Mouse (Mus musculus) hindbrain, embryonic 16.5 days (tissue): Measurements from ENCODE around the gene Apc2. TPM values are rescaled to one million over a fixed set of nuclear protein-coding genes. Genes with fewer than 3 reads are reported as not detected.
A peak's percentile ranks its signal among the peaks of the same experiment; 100 is the strongest.

Experiments used
- ATAC-seq: fragments of 200-750 bp; cut with Nextera tagmentation; 2 replicates; pipeline ENCODE4 v1.8.0; 2017; ENCODE audit warnings: moderate TSS enrichment, moderate library complexity
- H3K27ac ChIP-seq: fragments of 300-500 bp; sonication (generic); 2 replicates; pipeline ENCODE4 v1.5.1; 2014; ENCODE audit warnings: low read depth, mild to moderate bottlenecking, control low read depth, low read length, moderate library complexity
- H3K27me3 ChIP-seq: fragments of 300-500 bp; sonication (generic); replicated peaks from 2 replicates; pipeline ENCODE4 v1.6.1; 2014; ENCODE audit warnings: low read length; ENCODE audit not compliant: control insufficient read depth, insufficient read depth
- H3K36me3 ChIP-seq: fragments of 300-500 bp; sonication (generic); 2 replicates; pipeline ENCODE4 v1.6.1; 2014; ENCODE audit warnings: mild to moderate bottlenecking, low read length, moderate library complexity, mixed read lengths; ENCODE audit not compliant: control insufficient read depth, insufficient read depth
- H3K4me1 ChIP-seq: fragments of 300-500 bp; sonication (generic); 2 replicates; pipeline ENCODE4 v1.6.1; 2014; ENCODE audit warnings: low read depth, low read length; ENCODE audit not compliant: control insufficient read depth, insufficient read depth
- H3K4me2 ChIP-seq: fragments of 300-500 bp; sonication (generic); 2 replicates; pipeline ENCODE4 v1.6.1; 2014; ENCODE audit warnings: mild to moderate bottlenecking, low read length, control low read depth, moderate library complexity
- H3K4me3 ChIP-seq: fragments of 300-500 bp; sonication (generic); 2 replicates; pipeline ENCODE4 v1.5.1; 2014; ENCODE audit warnings: mild to moderate bottlenecking, low read length, control low read depth, moderate library complexity
- H3K9ac ChIP-seq: fragments of 300-500 bp; sonication (generic); 2 replicates; pipeline ENCODE4 v1.6.1; 2014; ENCODE audit warnings: low read depth, mild to moderate bottlenecking, control low read depth, low read length, moderate library complexity
- H3K9me3 ChIP-seq: fragments of 300-500 bp; sonication (generic); 2 replicates; pipeline ENCODE4 v1.6.1; 2014; ENCODE audit warnings: mild to moderate bottlenecking, low read length, moderate library complexity; ENCODE audit not compliant: control insufficient read depth
- WGBS: fragments of 180-500 bp; shearing (Covaris S2); extraction: QIAGEN DNeasy Blood & Tissue Kit; methylation state at CpG from one replicate; pipeline ENCODE4 v1.1.7; 2014; 5-methylcytosine and 5-hydroxymethylcytosine counted together
- polyA plus RNA-seq: library from polyadenylated mRNA; unstranded; fragments of >200 nt; fragmentation: Nextera tagmentation; extraction: Ambion mirVana; gene quantifications from 2 replicates; pipeline ENCODE4 v1.2.1, GENCODE M21; 2015

Gene Apc2
- polyA plus RNA-seq, 1 experiment from 2014 or later = 139 TPM

DNA sequence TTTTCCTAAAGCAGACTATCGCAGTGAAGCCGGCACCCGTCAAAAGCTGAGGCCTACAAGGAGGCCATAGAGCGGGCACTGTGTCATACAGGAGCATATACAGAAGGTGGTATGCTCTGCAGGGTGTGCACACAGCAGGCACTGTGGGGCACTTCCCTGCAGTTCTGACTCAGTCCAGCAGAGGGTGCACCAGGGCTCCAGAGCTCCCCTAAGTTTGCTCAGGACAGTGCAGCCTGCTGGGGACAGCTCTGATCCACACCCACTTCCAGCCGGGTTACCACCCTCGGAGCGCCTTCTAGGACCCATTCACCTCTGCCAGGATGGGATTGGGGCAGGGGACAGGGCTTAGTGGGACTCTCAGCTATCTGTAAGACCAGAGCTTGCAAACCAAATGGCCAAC, 54.5 kb downstream of the Apc2 start:
- H3K9ac ChIP-seq = no peak overlapping the region
- 0 out of 2 replicates have a peak, but pooled peaks have one; percentile 65 for ATAC-seq
- no peaks in the 10 kb centered on the region for H3K36me3 ChIP-seq
- H3K27ac ChIP-seq = no peak overlapping the region
- H3K4me3 ChIP-seq = no peak overlapping the region
- H3K27me3 ChIP-seq = peaks cover 60% of the 10 kb centered on the region
- WGBS = 2% methylated on average over 7 of the region's 7 CpGs
- no peaks in the 10 kb centered on the region for H3K9me3 ChIP-seq
- no peaks in the 10 kb centered on the region; the same call in 1 of the 2 replicates for H3K4me1 ChIP-seq
- H3K4me2 ChIP-seq = no peak overlapping the region

DNA sequence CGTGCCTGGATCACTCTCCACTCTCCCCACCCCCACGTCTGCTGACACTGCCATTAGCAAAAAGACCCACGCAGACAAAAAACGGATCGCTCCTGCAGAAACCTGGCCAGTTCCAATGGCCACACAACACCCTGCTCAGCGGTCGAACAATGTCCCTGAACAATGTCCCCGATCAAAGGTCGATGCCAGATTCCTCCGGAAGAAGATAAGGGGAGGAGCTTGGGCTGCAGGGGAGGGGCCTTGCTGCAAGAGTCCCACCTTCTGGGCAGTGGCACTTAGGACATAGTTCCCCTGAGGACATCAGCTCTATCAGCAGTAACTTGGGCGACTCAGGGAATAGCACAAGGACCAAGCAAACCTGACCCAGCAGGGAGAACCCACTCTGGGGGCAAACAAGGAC, 56.1 kb downstream of the Apc2 start:
- Histone ChIP-seq H3K9ac (no peak overlapping the region), H3K27ac (no peak overlapping the region), H3K9me3 (no peaks in the 10 kb centered on the region), H3K36me3 (no peaks in the 10 kb centered on the region), H3K4me2 (no peak overlapping the region), H3K4me1 (peaks cover 13% of the 10 kb centered on the region), H3K27me3 (peaks cover 64% of the 10 kb centered on the region), H3K4me3 (no peak overlapping the region)
- WGBS = 15% methylated on average over 11 of the region's 11 CpGs
- ATAC-seq = no peak

DNA sequence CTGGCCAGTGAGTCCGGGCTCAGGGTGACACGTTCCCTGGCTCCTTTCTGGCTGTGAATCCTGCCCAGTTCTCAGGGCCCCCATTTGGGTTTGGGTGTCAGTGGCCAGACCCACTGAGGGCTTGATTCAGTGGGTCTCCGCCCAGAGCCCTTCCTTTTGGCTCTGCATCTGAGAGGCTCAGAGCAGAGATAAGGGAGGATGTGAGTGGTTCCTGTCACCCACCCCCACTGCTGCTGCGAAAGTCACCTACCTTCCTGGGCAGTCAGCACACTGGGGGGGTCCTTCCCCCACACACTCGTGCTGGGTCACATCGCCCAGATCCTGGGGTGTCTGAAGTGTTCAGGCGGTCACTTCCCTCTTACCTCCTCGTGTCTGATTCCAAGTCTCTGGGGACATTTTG, 57.0 kb downstream of the Apc2 start:
- Histone ChIP-seq H3K4me1 (peaks cover 15% of the 10 kb centered on the region), H3K4me2 (no peak overlapping the region), H3K4me3 (no peak overlapping the region), H3K9ac (no peak overlapping the region), H3K27me3 (peaks cover 65% of the 10 kb centered on the region), H3K36me3 (no peaks in the 10 kb centered on the region), H3K27ac (no peak overlapping the region), H3K9me3 (no peaks in the 10 kb centered on the region)
- ATAC-seq = no peak
- 60% methylated on average over 8 of the region's 8 CpGs for WGBS

DNA sequence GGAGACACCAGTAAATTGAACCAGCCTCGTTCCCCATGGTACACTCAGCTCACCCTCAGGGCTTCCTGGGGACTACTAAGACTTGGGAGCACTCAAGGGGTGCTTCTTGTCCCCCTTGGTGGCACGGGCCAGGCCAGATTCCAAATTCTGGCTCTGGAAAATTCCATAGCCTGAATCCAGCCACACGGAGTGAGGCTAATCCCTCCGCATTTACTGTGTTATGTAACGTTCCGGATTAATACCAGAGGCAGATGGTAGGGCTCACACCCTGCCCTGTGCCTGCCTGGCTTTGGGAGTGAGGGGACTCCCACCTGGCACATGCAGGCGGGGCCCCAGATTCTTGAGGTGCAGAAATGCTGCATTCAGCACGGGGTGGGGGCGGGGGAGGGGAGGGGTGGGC, 59.7 kb downstream of the Apc2 start:
- no peak overlapping the region for H3K9ac ChIP-seq
- no peak overlapping the region for H3K27ac ChIP-seq
- no peak overlapping the region; the same call in 1 of the 2 replicates for H3K4me2 ChIP-seq
- peaks cover 20% of the 10 kb centered on the region for H3K4me1 ChIP-seq
- no peaks in the 10 kb centered on the region for H3K9me3 ChIP-seq
- WGBS = 4% methylated on average over 9 of the region's 9 CpGs
- no peaks in the 10 kb centered on the region for H3K36me3 ChIP-seq
- H3K4me3 ChIP-seq = no peak overlapping the region
- H3K27me3 ChIP-seq = peaks cover 66% of the 10 kb centered on the region
- ATAC-seq = no peak

DNA sequence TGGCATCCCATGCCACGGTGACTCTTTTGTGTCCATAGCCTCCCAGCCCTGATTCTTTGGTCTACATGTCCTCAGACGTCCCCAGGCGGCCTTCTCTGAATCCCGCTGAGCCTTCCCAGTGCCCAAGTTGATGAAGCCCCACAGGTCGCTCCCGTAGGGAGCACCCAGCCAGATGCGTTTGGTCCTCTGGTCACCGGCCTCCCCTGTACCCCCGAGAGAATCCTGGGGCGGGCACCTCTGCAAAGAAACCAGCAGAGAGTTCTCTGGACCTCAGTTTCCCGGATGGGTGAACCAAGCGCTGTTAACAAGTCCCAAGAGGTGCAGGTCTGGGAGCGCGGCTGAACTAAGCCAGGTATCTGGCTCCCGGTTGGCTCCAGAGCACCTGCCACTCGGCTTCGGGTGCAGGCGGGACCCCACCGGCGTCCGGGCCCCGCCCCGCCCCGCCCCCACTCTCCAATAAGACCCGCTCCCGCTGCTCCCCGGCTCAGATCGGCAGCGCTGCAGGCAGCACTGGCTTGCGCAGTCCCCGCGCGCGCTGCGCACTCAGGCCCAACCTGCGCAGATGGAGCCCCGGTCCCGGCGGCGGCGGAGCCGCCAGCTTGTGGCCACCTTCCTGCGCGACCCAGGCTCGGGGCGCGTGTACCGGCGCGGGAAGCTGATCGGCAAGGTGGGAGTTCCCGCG, 60.4 kb downstream of the Apc2 start, which contains the start of gene Plk5:
TSS of gene Plk5 (plus strand) at position 459 of the 682 bp plus-strand sequence.
- ATAC-seq = peak; percentile 46; the same call in 1 of the 2 replicates

DNA sequence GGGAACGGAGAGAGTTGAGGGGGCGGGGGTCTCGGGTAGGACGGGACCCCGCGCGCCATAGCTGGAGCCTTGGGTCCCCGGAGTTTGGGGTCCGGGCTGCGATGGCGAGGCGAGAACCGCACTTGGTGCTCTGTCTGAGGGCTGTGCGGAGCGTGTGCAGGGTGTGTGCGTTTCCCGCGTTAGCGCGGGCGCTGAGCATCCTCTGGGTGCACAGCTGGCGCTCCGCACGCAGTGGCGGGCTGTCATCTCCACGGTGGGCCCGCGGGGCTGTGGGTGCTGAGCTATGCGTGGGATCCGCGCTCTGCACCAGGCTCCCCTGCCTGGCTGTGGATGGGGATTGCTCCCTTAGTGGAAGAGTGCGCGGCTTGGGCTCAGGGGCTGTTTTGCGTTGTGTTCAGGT, 61.0 kb downstream of the Apc2 start:
- Histone ChIP-seq H3K9me3 (no peaks in the 10 kb centered on the region), H3K4me3 (peak overlapping the region; percentile 45), H3K4me1 (peaks cover 20% of the 10 kb centered on the region), H3K9ac (peak overlapping the region; percentile 54), H3K4me2 (peak overlapping the region; percentile 84), H3K27me3 (peaks cover 68% of the 10 kb centered on the region), H3K36me3 (no peaks in the 10 kb centered on the region), H3K27ac (no peak overlapping the region)
- 2% methylated on average over 34 of the region's 34 CpGs for WGBS
- ATAC-seq = peak; percentile 51

More for the DNA sequence above, 60.4 kb downstream of the Apc2 start, which contains the start of gene Plk5:
- under 1% methylated on average over 48 of the region's 53 CpGs for WGBS
- Histone ChIP-seq H3K27ac (no peak within 1 kb of the TSS), H3K27me3 (peaks cover 68% of the 10 kb centered on the region), H3K36me3 (no peaks in the 10 kb centered on the region), H3K9me3 (no peaks in the 10 kb centered on the region), H3K9ac (peak within 1 kb of the TSS; percentile 54), H3K4me1 (peaks cover 20% of the 10 kb centered on the region), H3K4me3 (peak within 1 kb of the TSS; percentile 45), H3K4me2 (peak within 1 kb of the TSS; percentile 84)

DNA sequence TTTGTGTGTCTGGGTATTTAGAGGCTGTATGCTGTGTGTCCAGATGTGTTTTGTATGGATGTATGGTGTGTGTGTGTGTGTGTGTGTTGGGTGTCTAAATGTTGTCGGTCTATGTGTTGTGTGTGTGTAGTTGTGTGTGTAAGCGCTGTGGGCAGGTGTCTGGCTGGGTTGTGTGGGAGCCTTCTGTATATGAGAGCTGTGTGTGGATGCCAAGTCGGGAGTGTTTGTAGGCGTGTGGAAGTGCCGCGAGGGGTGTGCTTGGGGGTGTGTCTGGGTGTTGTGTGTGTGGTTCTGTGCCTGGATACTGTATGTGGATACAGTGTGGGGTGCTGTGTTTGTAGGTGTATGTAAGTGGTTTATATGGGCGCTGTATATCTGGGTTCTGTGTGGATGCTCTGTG, 61.6 kb downstream of the Apc2 start:
- peak; percentile 29 for ATAC-seq
- H3K4me2 ChIP-seq = peak overlapping the region; percentile 70
- peaks cover 20% of the 10 kb centered on the region for H3K4me1 ChIP-seq
- H3K9me3 ChIP-seq = no peaks in the 10 kb centered on the region
- no peak overlapping the region for H3K27ac ChIP-seq
- H3K9ac ChIP-seq = no peak overlapping the region; the same call in 1 of the 2 replicates
- peaks cover 65% of the 10 kb centered on the region for H3K27me3 ChIP-seq
- H3K36me3 ChIP-seq = no peaks in the 10 kb centered on the region
- WGBS = 35% methylated on average over 7 of the region's 7 CpGs
- peak overlapping the region; percentile 41 for H3K4me3 ChIP-seq

DNA sequence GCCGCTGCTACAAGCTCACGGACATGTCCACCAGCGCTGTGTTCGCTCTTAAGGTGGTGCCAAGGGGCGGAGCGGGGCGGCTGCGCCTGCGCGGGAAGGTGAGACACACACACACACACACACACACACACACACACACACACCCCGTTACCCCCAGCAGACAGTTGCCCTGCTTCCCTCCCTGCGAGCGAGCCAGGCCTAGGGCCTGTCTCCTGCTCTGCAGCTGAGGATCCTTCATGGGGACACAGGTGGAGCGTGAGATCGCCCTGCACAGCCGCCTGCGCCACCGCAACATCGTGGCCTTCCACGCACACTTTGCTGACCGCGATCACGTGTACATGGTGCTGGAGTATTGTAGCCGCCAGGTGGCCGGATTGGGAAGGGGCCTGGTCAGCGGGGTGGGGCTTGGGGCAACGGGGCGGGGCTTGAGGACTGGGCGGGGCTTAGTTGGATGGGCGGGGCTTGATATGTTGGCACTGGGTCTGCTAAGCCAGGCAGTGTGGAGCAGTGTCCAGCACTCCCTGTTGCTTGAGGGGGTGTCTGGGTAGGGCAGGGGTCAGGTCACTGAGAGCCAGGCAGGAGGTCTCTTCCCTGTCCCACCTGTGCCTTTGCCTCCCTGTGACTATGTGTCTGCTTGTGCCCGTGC, 62.3 kb downstream of the Apc2 start:
- H3K27ac ChIP-seq = no peak overlapping the region
- peak overlapping the region; percentile 61 for H3K9ac ChIP-seq
- peaks cover 20% of the 10 kb centered on the region for H3K4me1 ChIP-seq
- H3K4me2 ChIP-seq = peak overlapping the region; percentile 70
- H3K27me3 ChIP-seq = peaks cover 59% of the 10 kb centered on the region
- peak; percentile 63 for ATAC-seq
- 7% methylated on average over 30 of the region's 31 CpGs for WGBS
- no peaks in the 10 kb centered on the region for H3K9me3 ChIP-seq
- H3K4me3 ChIP-seq = peak overlapping the region; percentile 41
- H3K36me3 ChIP-seq = no peaks in the 10 kb centered on the region

DNA sequence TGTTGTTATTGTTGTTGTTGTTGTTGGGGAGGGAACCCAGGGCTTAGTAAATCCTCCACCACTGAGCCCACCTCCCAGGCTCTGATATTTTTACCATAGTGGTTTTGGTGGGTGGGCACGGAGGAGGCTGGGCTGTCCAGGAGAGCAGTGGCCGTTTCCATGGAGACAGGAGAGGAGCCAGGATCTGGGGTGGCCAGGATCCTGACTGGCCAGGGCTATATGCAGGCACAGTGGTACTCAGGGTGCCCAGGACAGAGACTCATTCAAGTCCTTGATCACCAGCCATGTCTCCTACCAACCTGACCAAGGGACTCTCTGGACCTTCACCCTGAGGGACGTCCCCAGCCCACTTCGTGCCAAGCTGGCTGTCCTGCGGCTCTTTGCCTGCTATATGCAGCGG, 68.0 kb downstream of the Apc2 start:
- H3K4me3 ChIP-seq = no peak overlapping the region
- H3K9me3 ChIP-seq = no peaks in the 10 kb centered on the region
- H3K4me1 ChIP-seq = peaks cover 4% of the 10 kb centered on the region; the same call in 1 of the 2 replicates
- no peaks in the 10 kb centered on the region for H3K36me3 ChIP-seq
- peaks cover 18% of the 10 kb centered on the region for H3K27me3 ChIP-seq
- no peak overlapping the region for H3K4me2 ChIP-seq
- H3K27ac ChIP-seq = no peak overlapping the region
- no peak overlapping the region for H3K9ac ChIP-seq
- 22% methylated on average over 6 of the region's 6 CpGs for WGBS
- ATAC-seq = peak; percentile 53; the same call in 1 of the 2 replicates
